Mouse (Mus musculus) ES-E14 (cell line): ENCODE measurements around the gene Olfr548-ps1. TPM values are rescaled to one million over a fixed set of nuclear protein-coding genes. Genes with fewer than 3 reads are reported as not detected.

Source experiments
- DNase-seq: peaks from one replicate; pipeline ENCODE4 v3.0.0-alpha.2; 2013; ENCODE audit warnings: low read depth, low spot score
- H3K27ac ChIP-seq: 2 replicates; pipeline ENCODE4 v1.5.1; 2012; ENCODE audit warnings: low read depth, mild to moderate bottlenecking, low read length, moderate library complexity, mixed read lengths; ENCODE audit not compliant: poor library complexity, insufficient read depth, severe bottlenecking
- H3K36me3 ChIP-seq: 2 replicates; pipeline ENCODE4 v1.6.1; 2012; ENCODE audit warnings: mild to moderate bottlenecking, low read length, moderate library complexity, mixed read lengths; ENCODE audit not compliant: control insufficient read depth, poor library complexity, insufficient read depth, severe bottlenecking
- H3K4me1 ChIP-seq, 2 experiments: fragments of 150-350 bp in 1 of 2; sonication (generic) in 1 of 2; 2 replicates each; pipeline ENCODE4 v1.6.1; 2012; ENCODE audit warnings: low read length in 2 of 2, mild to moderate bottlenecking in 1 of 2, mixed read lengths in 1 of 2; ENCODE audit not compliant: control insufficient read depth in 2 of 2, insufficient read depth in 2 of 2, poor library complexity in 1 of 2
- H3K4me3 ChIP-seq, 2 experiments: fragments of 150-350 bp in 1 of 2; sonication (generic) in 1 of 2; 2 replicates each; pipeline ENCODE4 v1.5.1; 2012; ENCODE audit warnings: low read length in 2 of 2, low read depth in 1 of 2, mild to moderate bottlenecking in 1 of 2, mixed read lengths in 1 of 2; ENCODE audit not compliant: insufficient read depth in 1 of 2, poor library complexity in 1 of 2, severe bottlenecking in 1 of 2
- H3K9ac ChIP-seq: 2 replicates; pipeline ENCODE4 v1.6.1; 2012; ENCODE audit warnings: low read depth, mild to moderate bottlenecking, low read length, mixed read lengths; ENCODE audit not compliant: poor library complexity, insufficient read depth, severe bottlenecking
- H3K9me3 ChIP-seq: fragments of 150-350 bp; sonication (generic); 2 replicates; pipeline ENCODE4 v1.6.1; 2012; ENCODE audit warnings: low read depth, mild to moderate bottlenecking, low read length; ENCODE audit not compliant: control insufficient read depth, insufficient read depth
- CHD2 ChIP-seq: IDR thresholded peaks from 2 replicates; pipeline ENCODE4 v1.6.1; 2014; ENCODE audit warnings: mild to moderate bottlenecking, low read depth, low read length, inconsistent platforms
- HCFC1 ChIP-seq: IDR thresholded peaks from 2 replicates; pipeline ENCODE4 v1.6.1; 2012; ENCODE audit warnings: low read length, inconsistent platforms, borderline replicate concordance; ENCODE audit not compliant: insufficient read depth
- MAFK ChIP-seq: IDR thresholded peaks from 2 replicates; pipeline ENCODE4 v1.6.1; 2014; ENCODE audit warnings: mild to moderate bottlenecking, low read depth, low read length, inconsistent platforms; ENCODE audit not compliant: insufficient read depth
- ZC3H11A ChIP-seq: IDR thresholded peaks from 2 replicates; pipeline ENCODE4 v1.6.1; 2012; ENCODE audit warnings: low read depth, mild to moderate bottlenecking, inconsistent platforms, low read length, borderline replicate concordance
- ZNF384 ChIP-seq: IDR thresholded peaks from 2 replicates; pipeline ENCODE4 v1.6.1; 2012; ENCODE audit warnings: low read depth, low read length, inconsistent platforms
- in situ Hi-C, 2 experiments: fragments of 600-800 bp; cut with MboI; formaldehyde crosslinking; loops; one replicate each; pipeline ENCODE4 v1.15.1; 2025; ENCODE audit warnings: low sequenced_read_pairs in 2 of 2, inconsistent platforms in 1 of 2; ENCODE audit not compliant: unreplicated experiment in 2 of 2
- total RNA-seq: library from RNA; depleted of rRNA; stranded (reverse); fragments of 300-350 nt; gene quantifications from 2 replicates; pipeline ENCODE4 v1.2.3, GENCODE M21; 2012; rRNA removed

Gene Olfr548-ps1
- total RNA-seq, 1 experiment = not detected

GRCm38 (mm10) chr7:102575998-102576397 lies 35.3 kb downstream of the Olfr548-ps1 start:
- no peak for DNase-seq
- Histone ChIP-seq H3K9ac (no peak overlapping the region), H3K4me1 (no peaks in the 10 kb centered on the region), H3K27ac (no peak overlapping the region), H3K36me3 (no peaks in the 10 kb centered on the region), H3K9me3 (no peaks in the 10 kb centered on the region), H3K4me3 (no peak overlapping the region)
- in situ Hi-C loops = no loop called here
- TF ChIP-seq MAFK (no peak), ZC3H11A (no peak), ZNF384 (no peak), HCFC1 (no peak), CHD2 (no peak)

DNA sequence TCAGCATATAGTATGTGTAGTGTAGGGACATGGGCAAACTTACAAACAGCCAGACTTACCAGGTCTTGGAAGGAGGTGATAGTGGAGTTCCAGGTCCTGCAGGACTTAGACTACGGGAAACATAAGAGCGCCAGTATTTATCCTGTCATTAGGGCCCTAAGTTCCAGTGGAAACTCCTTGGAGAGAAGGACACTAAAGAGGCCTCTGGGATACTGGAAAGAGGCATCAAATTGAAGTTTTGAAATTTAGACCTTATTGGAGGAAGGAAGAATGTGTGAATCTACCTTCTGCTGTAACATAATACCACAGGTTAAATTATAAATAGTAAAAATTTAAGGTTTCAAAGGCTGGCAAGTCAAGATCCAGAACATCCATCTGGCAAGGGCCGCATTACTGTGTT lies 51.1 kb downstream of the Olfr548-ps1 start, which contains the start of gene Olfr551:
Gene Olfr551, minus strand, starts transcription at position 101 of the 400 bp plus-strand sequence.
- DNase-seq = no peak
- in situ Hi-C loops = no loop called here
- Histone ChIP-seq H3K9me3 (no peaks in the 10 kb centered on the region), H3K9ac (no peak within 1 kb of the TSS), H3K4me1 (no peaks in the 10 kb centered on the region), H3K4me3 (no peak within 1 kb of the TSS), H3K27ac (no peak within 1 kb of the TSS), H3K36me3 (no peaks in the 10 kb centered on the region)
- TF ChIP-seq ZNF384 = no peak
- TF ChIP-seq CHD2 = no peak
- TF ChIP-seq ZC3H11A = no peak
- TF ChIP-seq HCFC1 = no peak
- TF ChIP-seq MAFK = no peak

Other genes starting within 250 kb of the Olfr548-ps1 start
- gene Rrm1, start 99.2 kb upstream of the Olfr548-ps1 start, total RNA-seq = 92.8 and 109 TPM in 2 replicates
- gene Olfr543, start 59.2 kb upstream of the Olfr548-ps1 start, total RNA-seq = 0.22 and 0.63 TPM in 2 replicates
- 0.16 TPM in 1 of 2 replicates, not detected in the other for gene Olfr544, start 52.6 kb upstream of the Olfr548-ps1 start, total RNA-seq
- not detected in 2 replicates for gene Olfr545, start 41.3 kb upstream of the Olfr548-ps1 start, total RNA-seq
- gene Olfr547, start 6.1 kb upstream of the Olfr548-ps1 start, total RNA-seq = not detected in 2 replicates
- not detected in 2 replicates for gene Olfr549, start 9.0 kb downstream of the Olfr548-ps1 start, total RNA-seq
- gene Trim21, start 24.6 kb downstream of the Olfr548-ps1 start, total RNA-seq = 6.2 and 7.5 TPM in 2 replicates
- not detected in 2 replicates for gene Olfr550, start 30.5 kb downstream of the Olfr548-ps1 start, total RNA-seq
- gene Olfr551, start 51.0 kb downstream of the Olfr548-ps1 start, total RNA-seq = not detected in 2 replicates
- not detected in 2 replicates for gene Olfr552, start 56.9 kb downstream of the Olfr548-ps1 start, total RNA-seq
- not detected in 2 replicates for gene Olfr553, start 77.3 kb downstream of the Olfr548-ps1 start, total RNA-seq
- gene Olfr554, start 97.5 kb downstream of the Olfr548-ps1 start, total RNA-seq = not detected in 2 replicates
- not detected in 2 replicates for gene Olfr555, start 117.9 kb downstream of the Olfr548-ps1 start, total RNA-seq
- gene Olfr556, start 124.0 kb downstream of the Olfr548-ps1 start, total RNA-seq = not detected in 2 replicates
- 3.1 and 3.9 TPM in 2 replicates for gene Trim68, start 146.4 kb downstream of the Olfr548-ps1 start, total RNA-seq
- gene Olfr557, start 155.0 kb downstream of the Olfr548-ps1 start, total RNA-seq = not detected in 2 replicates
- gene Olfr558, start 161.3 kb downstream of the Olfr548-ps1 start, total RNA-seq = not detected in 2 replicates
- not detected in 2 replicates for gene Olfr33, start 178.2 kb downstream of the Olfr548-ps1 start, total RNA-seq
- gene Olfr559, start 186.6 kb downstream of the Olfr548-ps1 start, total RNA-seq = not detected in 2 replicates
- not detected in 2 replicates for gene Olfr560, start 218.5 kb downstream of the Olfr548-ps1 start, total RNA-seq
- not detected in 2 replicates for gene Olfr78, start 218.6 kb downstream of the Olfr548-ps1 start, total RNA-seq
- not detected in 2 replicates for gene Olfr561, start 230.3 kb downstream of the Olfr548-ps1 start, total RNA-seq